Comparison of ENCODE assay signal across 8 mouse cellular contexts in genomic region chr9:106655884-106656720, GRCm38 (mm10). TPM values are rescaled to one million over a fixed set of nuclear protein-coding genes. Genes with fewer than 3 reads are reported as not detected.
DNase-seq lines count a peak whose midpoint lies in the region; ATAC-seq lines count a peak whose summit lies in the region.

Grm2 (minus strand) TSS chr9:106656082.

- peaks cover 31% of the 10 kb centered on the region for H3K4me1 ChIP-seq in heart, embryonic 10.5 days
- no peaks in the 10 kb centered on the region for H3K4me1 ChIP-seq in liver, embryonic 12.5 days

- H3K27ac ChIP-seq in heart, embryonic 10.5 days = no peak within 1 kb of the TSS
- H3K27ac ChIP-seq in liver, embryonic 12.5 days = no peak within 1 kb of the TSS

- peak; percentile 29 to 74 for DNase-seq in heart, adult 18-20 months
- no peak for DNase-seq in heart, adult 9 months (ENCODE audit: low spot score in 2 of 2)
- DNase-seq in embryo, embryonic 10.5 days (ENCODE audit: low spot score) = peak; percentile 81
- DNase-seq in heart, embryonic 10.5 days (ENCODE audit: low spot score) = peak; percentile 89
- peak; percentile 12 to 41 for DNase-seq in kidney, adult 8-10 months
- DNase-seq in neural tube, embryonic 10.5 days (ENCODE audit: extremely low spot score, low spot score) = peak; percentile 89
- peak; percentile 53 to 77 for DNase-seq in urinary bladder, postnatal 4 days (ENCODE audit: low spot score in 2 of 2)

- H3K9ac ChIP-seq in liver, embryonic 12.5 days = no peak within 1 kb of the TSS

- H3K9me3 ChIP-seq in heart, embryonic 10.5 days = no peaks in the 10 kb centered on the region
- H3K9me3 ChIP-seq in liver, embryonic 12.5 days (replicated peaks) = no peaks in the 10 kb centered on the region

- H3K36me3 ChIP-seq in heart, embryonic 10.5 days = peaks cover 30% of the 10 kb centered on the region
- H3K36me3 ChIP-seq in liver, embryonic 12.5 days = peaks cover 33% of the 10 kb centered on the region

- peak within 1 kb of the TSS; percentile 65 for H3K4me2 ChIP-seq in liver, embryonic 12.5 days

- H3K27me3 ChIP-seq in heart, embryonic 10.5 days (ENCODE audit: insufficient read depth, poor library complexity, severe bottlenecking) = peaks cover 64% of the 10 kb centered on the region
- peaks cover 51% of the 10 kb centered on the region for H3K27me3 ChIP-seq in liver, embryonic 12.5 days (replicated peaks)

- 2% methylated on average over 44 of the region's 44 CpGs for WGBS in heart, embryonic 10.5 days
- WGBS in liver, embryonic 12.5 days (ENCODE audit: insufficient replicate concordance) = 4% methylated on average over 40 of the region's 44 CpGs

- ATAC-seq in liver, embryonic 12.5 days = peak; percentile 52; the same call in 1 of the 2 replicates

- peak within 1 kb of the TSS; percentile 54 for H3K4me3 ChIP-seq in heart, embryonic 10.5 days
- peak within 1 kb of the TSS; percentile 29 for H3K4me3 ChIP-seq in liver, embryonic 12.5 days

RNA-seq across cellular contexts. Expression of gene Grm2, which starts in this region (rescaled TPM):
- not detected for total RNA-seq in heart, adult 18-20 months (2021)
- polyA plus RNA-seq in heart, embryonic 10.5 days (2016; fragmentation: Nextera tagmentation; extraction: Ambion mirVana) = 0.21 TPM in 1 of 2 replicates, not detected in the other
- polyA plus RNA-seq in liver, embryonic 12.5 days (2016; fragmentation: Nextera tagmentation; extraction: Ambion mirVana) = not detected in 2 replicates

Comparison
In these comparisons a context has a peak if more than half of its experiments do, and no peak if none do; other contexts are left out.
1. Peak in DNase-seq in heart, adult 18-20 months; RNA of the gene not detected or under 1 TPM.
2. Peak in DNase-seq and H3K4me3 ChIP-seq in heart, embryonic 10.5 days; RNA of the gene not detected or under 1 TPM.
3. Peak in ATAC-seq, H3K4me3 ChIP-seq and H3K4me2 ChIP-seq in liver, embryonic 12.5 days; RNA of the gene not detected or under 1 TPM.
4. DNase-seq: peak in embryo, embryonic 10.5 days (single experiment), kidney, adult 8-10 months (2 of 2), neural tube, embryonic 10.5 days (single experiment) and urinary bladder, postnatal 4 days (2 of 2); none in heart, adult 9 months (0 of 2).